Mouse (Mus musculus) midbrain, postnatal 0 days (tissue): ENCODE results near the gene Defb35. TPM values are rescaled to one million over a fixed set of nuclear protein-coding genes. Genes with fewer than 3 reads are reported as not detected.

Experiments used
- ATAC-seq: fragments of 200-750 bp; cut with Nextera tagmentation; 2 replicates; pipeline ENCODE4 v1.8.0; 2017; ENCODE audit warnings: moderate number of reproducible peaks, mild to moderate bottlenecking, moderate TSS enrichment, moderate library complexity; ENCODE audit not compliant: low FRiP score
- DNase-seq: peaks from one replicate; pipeline ENCODE4 v3.0.0-alpha.2; 2015; ENCODE audit warnings: low spot score
- H3K27ac ChIP-seq: fragments of 300-500 bp; sonication (generic); 2 replicates; pipeline ENCODE4 v1.5.1; 2014; ENCODE audit warnings: low read depth, mild to moderate bottlenecking, low read length, mixed read lengths
- H3K27me3 ChIP-seq: fragments of 300-500 bp; sonication (generic); 2 replicates; pipeline ENCODE4 v1.6.1; 2014; ENCODE audit warnings: low read length, control low read depth, mixed read lengths; ENCODE audit not compliant: insufficient read depth
- H3K36me3 ChIP-seq: fragments of 300-500 bp; sonication (generic); 2 replicates; pipeline ENCODE4 v1.6.1; 2014; ENCODE audit warnings: low read length, control low read depth, mixed read lengths; ENCODE audit not compliant: insufficient read depth
- H3K4me1 ChIP-seq: fragments of 300-500 bp; sonication (generic); 2 replicates; pipeline ENCODE4 v1.6.1; 2014; ENCODE audit warnings: mild to moderate bottlenecking, control low read depth, antibody characterized with exemption, low read length, mixed read lengths; ENCODE audit not compliant: insufficient read depth
- H3K4me2 ChIP-seq: fragments of 300-500 bp; sonication (generic); 2 replicates; pipeline ENCODE4 v1.6.1; 2014; ENCODE audit warnings: low read depth, mild to moderate bottlenecking, low read length, mixed read lengths; ENCODE audit not compliant: poor library complexity, severe bottlenecking
- H3K4me3 ChIP-seq: fragments of 300-500 bp; sonication (generic); 2 replicates; pipeline ENCODE4 v1.5.1; 2014; ENCODE audit warnings: low read depth, mild to moderate bottlenecking, low read length, moderate library complexity
- H3K9ac ChIP-seq: fragments of 300-500 bp; sonication (generic); replicated peaks from 2 replicates; pipeline ENCODE4 v1.6.1; 2014; ENCODE audit warnings: mild to moderate bottlenecking, low read length, moderate library complexity, mixed read lengths; ENCODE audit not compliant: poor library complexity, severe bottlenecking
- H3K9me3 ChIP-seq: fragments of 300-500 bp; sonication (generic); 2 replicates; pipeline ENCODE4 v1.6.1; 2016; ENCODE audit warnings: low read length, control low read depth
- CTCF ChIP-seq: IDR thresholded peaks from 2 replicates; pipeline ENCODE4 v1.5.1; 2016; ENCODE audit warnings: antibody characterized with exemption, mild to moderate bottlenecking
- WGBS: fragments of 180-500 bp; shearing (Covaris S2); extraction: QIAGEN DNeasy Blood & Tissue Kit; methylation state at CpG from one replicate; pipeline ENCODE4 v1.1.7; 2014; 5-methylcytosine and 5-hydroxymethylcytosine counted together
- polyA plus RNA-seq: library from polyadenylated mRNA; unstranded; fragments of >200 nt; fragmentation: Nextera tagmentation; extraction: Ambion mirVana; gene quantifications from 2 replicates; pipeline ENCODE4 v1.2.1, GENCODE M21; 2015
- total RNA-seq: library from RNA; depleted of rRNA; stranded (reverse); fragments of >200 nt; gene quantifications from 2 replicates; pipeline ENCODE4 v1.2.3, GENCODE M21; 2014; rRNA removed

Defb35 gene
- total and polyA plus RNA-seq, 2 experiments from 2014 or later: not detected

- WGBS: 80% methylated on average over 1 of the region's 1 CpGs
- TF ChIP-seq CTCF: no peak
- Histone ChIP-seq H3K9ac (no peak overlapping the region), H3K9me3 (no peaks in the 10 kb centered on the region), H3K4me3 (no peak overlapping the region), H3K27ac (no peak overlapping the region), H3K36me3 (no peaks in the 10 kb centered on the region), H3K27me3 (no peaks in the 10 kb centered on the region), H3K4me1 (no peaks in the 10 kb centered on the region), H3K4me2 (no peak overlapping the region)
- ATAC-seq: no peak
- no peak for DNase-seq
Measured at GRCm38 (mm10) chr8:21966646-21967045, 28.5 kb downstream of the Defb35 start.

- Histone ChIP-seq H3K27me3 (no peaks in the 10 kb centered on the region), H3K27ac (no peak within 1 kb of the TSS), H3K4me2 (no peak within 1 kb of the TSS), H3K36me3 (no peaks in the 10 kb centered on the region), H3K9ac (no peak within 1 kb of the TSS), H3K4me1 (no peaks in the 10 kb centered on the region), H3K9me3 (no peaks in the 10 kb centered on the region), H3K4me3 (no peak within 1 kb of the TSS)
- ATAC-seq (no peak), DNase-seq (no peak)
- 92% methylated on average over 3 of the region's 3 CpGs for WGBS
- TF ChIP-seq CTCF: no peak
Measured at GRCm38 (mm10) chr8:21969475-21969874, 31.3 kb downstream of the Defb35 start, which contains the start of gene Ccdc70. Gene Ccdc70 (plus strand): TSS chr8:21969775.

GRCm38 (mm10) chr8:21978193-21978592 is 40.0 kb downstream of the Defb35 start:
- Histone ChIP-seq H3K4me2 (no peak overlapping the region), H3K9me3 (no peaks in the 10 kb centered on the region), H3K4me3 (no peak overlapping the region), H3K36me3 (no peaks in the 10 kb centered on the region), H3K4me1 (no peaks in the 10 kb centered on the region), H3K27ac (no peak overlapping the region), H3K9ac (no peak overlapping the region), H3K27me3 (no peaks in the 10 kb centered on the region)
- TF ChIP-seq CTCF: no peak
- DNase-seq (peak; percentile 61), ATAC-seq (no peak)
- WGBS: 51% methylated on average over 4 of the region's 4 CpGs

GRCm38 (mm10) chr8:21981664-21982337 is 43.6 kb downstream of the Defb35 start:
- no peaks in the 10 kb centered on the region for H3K9me3 ChIP-seq
- DNase-seq (peak; percentile 80), ATAC-seq (peak; percentile 85)
- no peaks in the 10 kb centered on the region for H3K4me1 ChIP-seq
- H3K27ac ChIP-seq: no peak overlapping the region
- 55% methylated on average over 8 of the region's 8 CpGs for WGBS
- H3K36me3 ChIP-seq: no peaks in the 10 kb centered on the region
- H3K4me2 ChIP-seq: no peak overlapping the region
- H3K9ac ChIP-seq: no peak overlapping the region
- TF ChIP-seq CTCF: peak; percentile 73
- no peaks in the 10 kb centered on the region for H3K27me3 ChIP-seq
- no peak overlapping the region for H3K4me3 ChIP-seq

Other genes starting within 250 kb of the Defb35 start
- gene AY761184, start 234.7 kb upstream of the Defb35 start, total RNA-seq: not detected in 2 replicates
- gene AY761184, start 234.7 kb upstream of the Defb35 start, polyA plus RNA-seq: not detected in 2 replicates
- gene Defa24, start 203.9 kb upstream of the Defb35 start, total RNA-seq: not detected in 2 replicates
- not detected in 2 replicates for gene Defa24, start 203.9 kb upstream of the Defb35 start, polyA plus RNA-seq
- gene Defb50, start 114.8 kb upstream of the Defb35 start, total RNA-seq: not detected in 2 replicates
- gene Defb50, start 114.8 kb upstream of the Defb35 start, polyA plus RNA-seq: not detected in 2 replicates
- not detected in 2 replicates for gene Defb2, start 98.4 kb upstream of the Defb35 start, total RNA-seq
- gene Defb2, start 98.4 kb upstream of the Defb35 start, polyA plus RNA-seq: not detected in 2 replicates
- not detected in 2 replicates for gene Defb10, start 79.5 kb upstream of the Defb35 start, total RNA-seq
- not detected in 2 replicates for gene Defb10, start 79.5 kb upstream of the Defb35 start, polyA plus RNA-seq
- not detected in 2 replicates for gene Defb9, start 52.9 kb upstream of the Defb35 start, total RNA-seq
- not detected in 2 replicates for gene Defb9, start 52.9 kb upstream of the Defb35 start, polyA plus RNA-seq
- gene Defb11, start 31.9 kb upstream of the Defb35 start, total RNA-seq: not detected in 2 replicates
- not detected in 2 replicates for gene Defb11, start 31.9 kb upstream of the Defb35 start, polyA plus RNA-seq
- gene Defb15, start 5.6 kb upstream of the Defb35 start, total RNA-seq: not detected in 2 replicates
- gene Defb15, start 5.6 kb upstream of the Defb35 start, polyA plus RNA-seq: not detected in 2 replicates
- not detected in 2 replicates for gene Defb13, start 8.4 kb downstream of the Defb35 start, total RNA-seq
- gene Defb13, start 8.4 kb downstream of the Defb35 start, polyA plus RNA-seq: not detected in 2 replicates
- gene Fam90a1a, start 20.4 kb downstream of the Defb35 start, total RNA-seq: not detected in 2 replicates
- gene Fam90a1a, start 20.4 kb downstream of the Defb35 start, polyA plus RNA-seq: not detected in 2 replicates
- gene Ccdc70, start 31.4 kb downstream of the Defb35 start, total RNA-seq: not detected in 2 replicates
- not detected in 2 replicates for gene Ccdc70, start 31.4 kb downstream of the Defb35 start, polyA plus RNA-seq
- 3.3 and 5.4 TPM in 2 replicates for gene Atp7b, start 122.0 kb downstream of the Defb35 start, total RNA-seq
- 1.6 TPM in 2 replicates for gene Atp7b, start 122.0 kb downstream of the Defb35 start, polyA plus RNA-seq
- 39.1 and 44.6 TPM in 2 replicates for gene Alg11, start 122.4 kb downstream of the Defb35 start, total RNA-seq
- gene Alg11, start 122.4 kb downstream of the Defb35 start, polyA plus RNA-seq: 38.8 and 40.7 TPM in 2 replicates
- 0.38 and 0.66 TPM in 2 replicates for gene Nek5, start 186.7 kb downstream of the Defb35 start, total RNA-seq
- gene Nek5, start 186.7 kb downstream of the Defb35 start, polyA plus RNA-seq: 0.59 and 1.1 TPM in 2 replicates
- 4.1 and 4.4 TPM in 2 replicates for gene Nek3, start 228.1 kb downstream of the Defb35 start, total RNA-seq
- gene Nek3, start 228.1 kb downstream of the Defb35 start, polyA plus RNA-seq: 5.1 and 6.8 TPM in 2 replicates
- gene Ckap2, start 247.5 kb downstream of the Defb35 start, total RNA-seq: 4.1 and 7.5 TPM in 2 replicates
- gene Ckap2, start 247.5 kb downstream of the Defb35 start, polyA plus RNA-seq: 5.1 and 5.4 TPM in 2 replicates